Mouse (Mus musculus) layer of hippocampus, adult 2 months (tissue): ENCODE results near the gene Tspan17. TPM values are rescaled to one million over a fixed set of nuclear protein-coding genes. Genes with fewer than 3 reads are reported as not detected.
A peak's percentile ranks its signal among the peaks of the same experiment; 100 is the strongest.

Experiments
- DNase-seq, 2 experiments: peaks; one replicate each; pipeline ENCODE4 v3.0.0; 2022; ENCODE audit warnings: low spot score in 2 of 2
- H3K27ac ChIP-seq: fragments of 200-600 bp; 2 replicates; pipeline ENCODE4 v1.8.1; 2022
- H3K4me3 ChIP-seq: fragments of 200-600 bp; 2 replicates; pipeline ENCODE4 v1.8.1; 2022; ENCODE audit warnings: mild to moderate bottlenecking
- CTCF ChIP-seq: fragments of 200-600 bp; conservative IDR thresholded peaks from 2 replicates; pipeline ENCODE4 v1.8.1; 2022; ENCODE audit warnings: antibody characterized with exemption, mild to moderate bottlenecking, moderate library complexity
- total RNA-seq, 2 experiments: library from RNA; stranded (reverse); gene quantifications; 2 replicates each; pipeline ENCODE4 v1.2.3; 2021

The Tspan17 gene
- total RNA-seq, 2 experiments from 2014 or later: 96.7 to 97.7 TPM

DNA sequence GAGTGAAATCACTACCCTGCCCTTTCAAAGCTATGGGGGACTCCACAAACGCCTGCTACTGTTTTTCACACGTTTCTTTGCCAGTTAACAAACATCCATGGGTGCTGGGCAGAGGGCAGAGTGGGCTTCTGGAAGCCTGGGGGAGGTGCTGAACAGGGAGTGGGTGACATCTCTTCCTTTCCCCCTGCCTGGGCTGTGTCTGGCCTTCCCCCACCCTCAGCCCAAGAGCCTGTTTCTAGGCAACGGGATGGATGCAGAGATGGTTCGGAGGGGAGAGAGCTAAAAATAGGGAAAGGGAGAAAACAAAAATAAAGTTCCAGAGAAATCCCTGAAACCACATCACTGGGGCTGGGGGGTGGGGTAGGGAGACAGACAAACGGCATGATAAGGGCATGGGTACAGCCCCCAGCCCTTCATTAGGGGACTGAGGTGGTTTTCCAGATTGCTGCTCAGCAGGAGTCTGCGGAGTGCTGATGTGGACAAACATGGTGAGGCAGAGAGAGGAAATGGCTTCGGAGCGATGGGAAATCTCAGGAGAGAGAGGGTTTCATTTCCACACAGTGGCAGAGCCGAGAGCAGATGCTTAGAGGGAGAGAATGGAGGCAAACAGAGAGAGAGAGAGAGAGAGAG is 33.9 kb upstream of the Tspan17 start:
- no peak for TF ChIP-seq CTCF
- DNase-seq: peak; percentile 57 to 78
- H3K27ac ChIP-seq: peak overlapping the region; percentile 96
- no peak overlapping the region for H3K4me3 ChIP-seq

DNA sequence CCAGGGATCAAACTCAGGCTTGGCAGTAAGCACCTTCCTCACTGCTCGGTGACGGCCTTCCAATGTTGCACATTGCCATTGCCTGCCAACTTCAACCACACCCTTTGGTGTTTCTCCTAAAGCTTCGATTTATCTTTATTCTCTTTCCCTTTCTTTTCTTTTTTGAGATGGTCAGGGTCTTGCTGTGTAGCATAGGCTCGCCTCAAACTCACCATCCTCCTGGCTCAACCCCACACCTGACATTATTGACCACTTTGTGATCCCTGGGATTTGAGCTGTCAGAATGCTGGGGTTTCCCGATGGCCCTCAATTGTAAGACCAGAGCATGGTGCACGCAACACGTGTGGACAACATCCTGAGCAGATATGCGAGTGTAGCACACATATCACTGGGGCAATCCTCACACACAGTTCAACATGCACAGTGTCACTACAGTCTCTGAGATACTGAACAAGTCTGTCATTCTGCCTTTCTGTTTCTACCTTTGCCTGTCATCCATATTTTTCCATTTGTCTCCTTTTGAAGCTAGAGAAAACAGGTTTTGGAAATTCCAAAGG is 32.9 kb upstream of the Tspan17 start:
- peak in 1 of 2 experiments; percentile 10 for DNase-seq
- peak overlapping the region; percentile 96 for H3K27ac ChIP-seq
- no peak for TF ChIP-seq CTCF

DNA sequence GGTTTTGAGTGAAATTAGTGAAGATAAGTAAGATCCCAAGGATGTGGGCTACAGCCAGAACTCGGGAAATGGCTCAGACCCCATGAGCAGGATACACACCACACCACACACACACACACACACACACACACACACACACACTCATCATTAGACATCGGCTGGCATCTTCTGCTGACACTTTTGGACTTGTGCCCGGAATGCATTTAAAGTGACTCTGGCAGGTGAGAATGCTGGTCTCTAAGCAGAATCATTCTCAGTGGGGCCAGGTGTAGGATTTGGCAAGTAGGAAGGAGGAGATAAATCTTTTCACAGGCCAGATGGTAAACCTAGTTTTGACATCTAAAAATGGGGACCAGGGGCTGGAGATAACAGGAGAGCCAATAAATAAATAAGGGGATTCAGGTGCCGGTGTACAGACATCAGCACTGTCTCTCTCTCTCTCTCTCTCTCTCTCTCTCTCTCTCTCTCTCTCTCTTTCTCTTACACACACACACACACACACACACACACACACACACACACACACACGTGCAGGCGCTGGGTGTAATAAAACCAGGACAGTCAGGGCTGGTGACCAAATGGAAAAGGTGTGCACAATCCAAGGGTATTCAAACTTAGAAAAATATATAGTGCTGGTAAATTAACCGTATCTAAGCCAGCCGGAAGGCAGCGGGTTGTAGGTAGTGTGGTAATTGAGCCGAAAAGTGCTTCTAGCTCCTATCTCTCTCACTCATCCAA is 31.9 kb upstream of the Tspan17 start:
- DNase-seq: peak in 1 of 2 experiments; percentile 30
- TF ChIP-seq CTCF: no peak
- H3K27ac ChIP-seq: peak overlapping the region; percentile 96
- H3K4me3 ChIP-seq: peak overlapping the region; percentile 47

More for the DNA sequence above, 32.9 kb upstream of the Tspan17 start:
- H3K4me3 ChIP-seq: no peak overlapping the region

DNA sequence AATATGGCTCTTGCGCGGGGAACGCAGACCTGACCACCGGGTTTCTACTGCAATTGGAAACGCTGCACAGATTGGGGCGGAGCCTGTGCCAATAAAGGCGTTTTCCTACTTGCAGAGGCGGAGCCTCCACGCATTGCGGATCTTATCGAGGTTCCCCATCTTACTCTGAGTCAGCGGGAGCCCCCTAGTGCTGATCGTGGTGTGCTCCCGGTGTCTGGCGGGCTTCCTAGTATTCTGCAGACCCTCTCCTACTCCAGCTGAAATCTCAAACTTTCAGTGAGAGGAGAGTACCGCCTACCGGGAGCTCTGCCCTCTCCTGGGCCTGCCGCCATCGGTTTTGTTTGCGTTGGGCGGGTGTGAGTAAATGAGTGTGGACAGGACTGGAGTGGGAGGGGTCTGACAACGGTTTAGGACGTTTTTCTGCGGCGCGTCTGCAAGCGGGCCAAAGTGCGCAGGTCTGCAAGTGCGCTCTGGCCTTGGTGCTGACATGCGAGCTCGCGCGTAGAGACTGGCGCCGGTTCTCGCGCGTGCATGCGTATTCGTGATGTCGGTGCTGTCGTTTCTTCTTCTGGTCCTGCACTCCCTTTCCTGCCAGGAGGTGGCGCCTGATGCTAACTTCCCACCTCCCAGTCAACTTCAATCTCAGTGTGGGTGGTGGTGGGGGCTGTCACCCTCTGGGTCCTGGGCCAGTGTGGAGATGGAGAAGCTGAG is 31.0 kb upstream of the Tspan17 start:
- peak; percentile 91 to 92 for DNase-seq
- peak overlapping the region; percentile 96 for H3K27ac ChIP-seq
- peak; percentile 79 for TF ChIP-seq CTCF
- peak overlapping the region; percentile 47 for H3K4me3 ChIP-seq

DNA sequence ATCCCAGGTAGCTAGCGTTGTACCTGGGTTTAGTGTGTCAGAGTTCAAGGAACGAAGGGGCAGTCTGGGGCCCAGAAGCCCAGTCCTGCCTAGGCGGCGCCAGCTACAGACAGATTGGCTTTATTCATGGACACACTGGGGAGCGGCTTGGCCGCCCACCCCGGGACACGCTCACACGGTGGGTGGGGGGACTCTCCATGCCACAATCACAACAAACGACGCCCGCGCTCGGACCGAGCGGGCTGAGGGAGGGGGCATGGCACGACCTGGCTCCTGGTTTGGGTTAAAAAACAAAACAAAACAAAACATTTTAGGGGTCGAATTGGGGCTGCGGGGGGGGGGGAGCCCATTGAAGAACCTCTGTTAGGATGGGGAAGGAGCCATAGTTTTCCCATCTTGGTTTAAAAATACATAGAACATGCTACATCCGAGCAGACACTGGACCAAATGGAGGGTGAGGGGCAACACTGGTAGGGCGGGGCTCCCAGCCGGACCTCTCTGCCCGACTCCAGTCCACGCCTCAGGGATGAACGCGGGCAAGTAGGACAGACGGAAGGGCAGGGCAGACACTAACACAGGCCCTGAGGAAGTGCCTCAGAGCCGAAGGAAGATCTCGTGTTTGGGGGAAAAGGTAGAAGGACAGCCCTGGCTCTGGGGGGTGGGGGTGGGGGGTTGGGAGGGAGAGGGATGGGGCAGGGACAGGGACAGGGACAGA is 30.3 kb upstream of the Tspan17 start:
- TF ChIP-seq CTCF: peak; percentile 1; the same call in 1 of the 2 replicates
- DNase-seq: no peak
- H3K27ac ChIP-seq: peak overlapping the region; percentile 96
- H3K4me3 ChIP-seq: peak overlapping the region; percentile 47

DNA sequence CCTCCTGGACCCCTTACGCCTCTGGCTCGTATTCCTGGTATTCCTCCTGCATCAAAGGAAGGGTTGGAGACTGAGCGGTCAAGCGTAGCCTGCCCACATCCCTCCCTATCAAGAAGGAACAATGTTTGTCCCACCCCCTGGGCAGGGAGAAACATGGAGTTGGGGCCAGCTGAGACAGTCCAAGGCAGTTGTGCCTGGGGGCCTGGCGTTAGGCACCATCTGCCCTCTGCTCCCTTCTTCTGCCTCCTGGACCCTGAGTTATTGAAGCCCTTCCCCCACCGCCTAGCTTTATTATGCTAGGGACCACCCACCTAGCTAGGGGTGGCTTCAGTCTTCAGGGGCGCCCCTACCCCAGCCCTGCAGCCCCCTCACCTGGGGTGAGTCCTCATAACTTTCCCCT is 29.7 kb upstream of the Tspan17 start:
- TF ChIP-seq CTCF: no peak
- no peak overlapping the region for H3K4me3 ChIP-seq
- DNase-seq: no peak

DNA sequence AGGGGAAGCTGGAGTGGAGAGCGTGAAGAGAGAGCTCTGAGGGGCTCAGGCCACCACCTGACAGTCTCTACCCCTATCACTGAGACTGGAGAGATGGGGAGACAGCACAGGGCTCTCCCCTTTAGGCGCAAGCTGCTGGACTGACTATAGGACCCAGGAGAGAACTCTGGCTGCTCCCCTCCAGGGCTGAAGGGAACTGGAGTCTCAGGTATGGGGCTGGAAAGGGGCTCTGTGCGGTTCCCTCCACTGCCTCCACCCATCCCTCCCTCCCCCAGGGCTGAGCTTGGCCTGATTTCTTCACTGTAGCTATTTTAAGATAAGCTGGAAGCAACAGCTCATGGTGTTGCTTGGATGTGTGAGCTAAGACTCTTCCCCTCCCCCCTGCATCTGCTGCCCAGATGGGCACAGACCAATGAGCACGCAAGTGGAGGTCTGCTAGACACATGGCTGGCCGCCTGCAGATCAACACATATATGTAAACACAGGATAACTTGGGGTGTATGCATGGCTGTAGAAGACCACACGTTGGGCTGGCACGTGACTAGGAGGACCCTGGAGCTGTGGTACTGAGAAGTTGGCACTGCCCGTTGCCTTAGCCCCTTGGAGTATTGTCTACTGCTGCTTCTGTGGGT is 28.9 kb upstream of the Tspan17 start:
- peak overlapping the region; percentile 96 for H3K27ac ChIP-seq
- H3K4me3 ChIP-seq: no peak overlapping the region
- no peak for TF ChIP-seq CTCF
- DNase-seq: peak; percentile 84 to 92

More for the DNA sequence above, 29.7 kb upstream of the Tspan17 start:
- peak overlapping the region; percentile 96 for H3K27ac ChIP-seq

DNA sequence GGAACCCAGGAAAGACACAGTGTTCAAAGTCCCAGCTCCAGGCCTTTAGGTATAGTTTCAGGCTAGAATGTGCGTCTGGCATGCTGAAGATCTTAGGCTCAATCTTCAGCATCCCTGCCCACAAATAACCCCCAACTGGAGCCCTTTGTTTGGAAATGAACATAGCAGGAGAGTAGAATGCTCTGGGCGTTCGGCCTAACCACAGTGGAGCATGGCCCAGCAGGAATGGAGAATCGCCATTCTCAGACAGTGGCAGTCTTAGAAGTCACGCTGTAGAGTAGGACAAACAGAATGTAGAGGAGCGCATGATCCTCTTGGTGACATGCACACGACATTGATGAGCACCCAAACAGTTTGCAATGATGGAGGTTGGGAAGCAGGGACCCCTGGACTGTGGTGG is 28.3 kb upstream of the Tspan17 start:
- peak overlapping the region; percentile 96 for H3K27ac ChIP-seq
- no peak overlapping the region for H3K4me3 ChIP-seq
- no peak for DNase-seq
- TF ChIP-seq CTCF: no peak

DNA sequence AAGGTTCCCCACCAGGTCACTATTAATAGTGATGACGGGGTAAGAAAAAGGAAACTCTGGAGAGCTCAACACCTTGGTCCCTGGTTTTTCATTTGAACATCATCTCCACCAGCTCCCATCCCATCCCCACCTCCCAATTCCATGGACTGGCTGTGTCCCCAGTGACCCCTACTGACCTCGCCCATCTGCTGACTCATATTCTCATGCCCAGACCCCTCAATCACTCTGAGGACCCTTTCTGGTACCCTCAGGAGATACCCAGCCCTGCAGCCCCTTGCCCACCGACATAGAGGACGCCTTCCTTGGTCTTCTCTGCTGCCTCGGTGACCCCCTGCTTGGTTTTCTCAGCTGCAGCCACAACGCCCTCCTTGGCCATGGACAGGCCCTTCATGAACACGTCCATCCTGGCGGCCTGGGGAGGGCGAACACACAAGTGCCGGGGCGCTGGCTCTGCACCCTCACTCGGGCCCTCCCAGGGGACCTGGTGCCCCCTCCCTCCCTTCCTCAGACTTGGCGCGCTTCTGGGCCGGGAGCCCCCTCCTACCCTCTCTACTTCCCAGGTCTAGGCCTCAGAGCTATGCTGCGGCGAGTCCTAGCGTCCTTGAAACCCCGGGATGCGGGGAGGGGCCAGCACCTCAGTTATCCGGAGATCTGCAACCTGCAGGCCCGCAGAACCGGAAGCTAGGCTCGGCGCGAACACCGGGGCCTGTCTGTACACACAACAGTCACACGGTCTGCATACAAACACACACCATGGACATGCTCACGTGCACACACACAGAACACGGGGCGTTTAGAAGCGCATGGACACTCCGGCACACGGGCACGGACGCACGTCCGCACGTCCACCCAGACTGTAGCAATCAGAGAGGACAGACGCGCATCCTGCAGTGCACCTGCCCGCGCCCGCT is 23.6 kb upstream of the Tspan17 start:
- DNase-seq: peak in 1 of 2 experiments; percentile 43
- TF ChIP-seq CTCF: no peak
- Histone ChIP-seq H3K4me3 (peak overlapping the region; percentile 70), H3K27ac (peak overlapping the region; percentile 96)

DNA sequence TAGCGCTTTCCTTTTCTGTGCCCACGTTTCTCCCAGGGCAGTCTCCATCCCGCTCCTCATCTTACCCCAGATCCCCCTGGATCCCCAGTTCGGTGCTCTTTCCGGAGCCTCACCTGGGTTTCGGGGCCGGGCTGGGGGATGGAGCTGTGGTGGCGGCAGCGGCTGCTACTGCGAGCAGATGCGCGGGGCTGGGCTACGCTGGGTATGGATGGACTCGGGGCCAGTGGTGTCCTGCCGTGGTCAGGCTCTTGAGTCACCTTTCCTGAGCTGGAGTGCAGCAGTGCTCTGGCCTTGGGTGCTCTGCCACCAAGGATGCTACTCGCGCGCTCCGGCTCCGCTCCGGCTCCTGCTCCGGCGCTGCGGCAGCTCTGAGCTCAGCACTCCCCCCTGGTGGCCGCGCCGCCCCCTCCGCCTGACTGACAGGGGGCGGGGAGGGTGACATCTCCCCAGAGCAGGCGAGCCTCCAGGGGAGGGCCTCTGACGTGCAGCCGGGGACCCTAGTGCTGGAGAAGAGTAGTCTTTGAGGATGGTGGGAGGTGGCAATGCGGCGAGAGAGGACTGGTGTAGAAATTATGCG is 22.9 kb upstream of the Tspan17 start, which contains the start of gene Sncb:
Sncb (minus strand) TSS at position 404 of the 577 bp plus-strand sequence.
- H3K4me3 ChIP-seq: peak within 1 kb of the TSS; percentile 70
- peak within 1 kb of the TSS; percentile 96 for H3K27ac ChIP-seq
- DNase-seq: peak; percentile 89 to 90

More for the DNA sequence above, 22.9 kb upstream of the Tspan17 start, which contains the start of gene Sncb:
- TF ChIP-seq CTCF: peak; percentile 94
